Mouse (Mus musculus) T-helper 2 cell (primary cell): ENCODE data around the gene Macf1.

Source experiments
- in situ Hi-C: fragments of 300-600 bp; cut with MboI, MseI; formaldehyde crosslinking; loops from one replicate; pipeline ENCODE4 v1.15.1; 2025; ENCODE audit warnings: high pct_unique_total_duplicates

Macf1 gene

DNA sequence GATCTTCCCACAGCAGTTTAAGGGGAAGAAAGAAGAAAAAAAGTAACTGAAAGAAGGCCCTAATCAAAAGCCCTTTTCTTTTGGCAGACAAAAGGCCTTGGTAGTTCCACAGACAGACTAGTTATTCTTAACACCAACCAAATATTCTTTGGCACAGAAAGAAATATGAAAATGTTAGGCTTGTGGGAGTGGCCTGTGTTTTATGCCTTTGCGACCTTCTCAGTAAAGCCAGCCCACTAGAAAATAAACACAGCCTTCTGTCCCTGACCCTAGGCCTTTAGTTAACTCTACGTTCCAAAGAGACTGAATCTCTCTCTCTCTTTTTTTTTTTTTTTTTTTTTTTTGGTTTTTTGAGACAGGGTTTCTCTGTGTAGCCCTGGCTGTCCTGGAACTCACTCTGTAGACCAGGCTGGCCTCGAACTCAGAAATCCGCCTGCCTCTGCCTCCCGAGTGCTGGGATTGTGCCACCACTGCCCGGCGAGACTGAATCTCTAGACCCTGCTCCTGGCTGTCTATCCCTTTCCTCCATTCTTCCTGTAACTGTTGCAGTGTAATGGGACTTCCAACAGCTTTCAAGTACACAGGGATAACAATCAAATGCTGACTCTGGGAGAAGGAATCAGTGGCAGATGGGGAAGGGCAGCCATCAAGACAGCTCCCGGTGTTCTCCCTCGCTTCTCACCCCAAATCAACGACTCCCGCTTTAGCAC is 85.5 kb downstream of the Macf1 start:
- in situ Hi-C loops = no loop called here

DNA sequence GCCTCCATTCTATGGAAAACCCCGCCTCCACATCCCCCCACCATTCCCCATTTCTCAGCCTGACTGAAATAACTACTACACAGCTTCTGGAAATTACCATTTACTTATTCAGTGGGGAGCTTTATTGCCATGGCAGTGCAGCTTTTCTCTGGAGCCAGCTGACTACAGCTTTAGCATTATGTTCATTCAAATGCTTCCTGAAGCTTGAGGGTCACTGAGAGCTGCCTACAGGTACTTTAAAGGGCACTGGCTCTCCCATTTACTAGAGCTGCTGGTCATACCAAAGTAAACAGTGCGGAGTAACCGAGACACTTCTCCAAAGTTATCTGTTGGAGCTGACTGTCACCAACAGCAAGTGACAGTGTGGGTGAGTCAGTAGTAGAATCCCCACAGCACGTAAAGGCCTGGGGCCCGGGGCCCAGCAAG is 89.8 kb downstream of the Macf1 start:
- in situ Hi-C loops = no loop called here

DNA sequence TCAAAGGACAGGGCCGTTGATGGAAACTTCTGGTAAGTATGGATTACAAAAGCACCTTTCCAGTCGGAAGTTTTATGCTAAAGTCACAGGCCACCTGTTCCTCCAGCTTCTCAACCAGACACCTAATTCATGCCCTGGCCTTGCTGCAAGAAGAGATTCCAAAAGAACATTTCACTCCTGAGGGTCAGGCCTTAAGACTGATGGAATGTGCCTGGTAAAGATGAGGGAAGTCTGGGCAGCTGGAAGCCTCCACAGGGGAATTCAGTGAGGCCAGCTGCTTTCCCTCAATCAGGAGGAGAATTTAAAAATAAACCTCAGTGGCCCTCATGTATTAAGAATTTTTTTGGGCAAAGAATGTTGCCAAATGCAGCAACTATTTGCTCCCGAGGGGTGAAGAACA is 90.5 kb downstream of the Macf1 start:
- in situ Hi-C loops = no loop called here

- in situ Hi-C loops = no loop called here
Measured at GRCm38 (mm10) chr4:123592046-123592445, 92.1 kb downstream of the Macf1 start.

DNA sequence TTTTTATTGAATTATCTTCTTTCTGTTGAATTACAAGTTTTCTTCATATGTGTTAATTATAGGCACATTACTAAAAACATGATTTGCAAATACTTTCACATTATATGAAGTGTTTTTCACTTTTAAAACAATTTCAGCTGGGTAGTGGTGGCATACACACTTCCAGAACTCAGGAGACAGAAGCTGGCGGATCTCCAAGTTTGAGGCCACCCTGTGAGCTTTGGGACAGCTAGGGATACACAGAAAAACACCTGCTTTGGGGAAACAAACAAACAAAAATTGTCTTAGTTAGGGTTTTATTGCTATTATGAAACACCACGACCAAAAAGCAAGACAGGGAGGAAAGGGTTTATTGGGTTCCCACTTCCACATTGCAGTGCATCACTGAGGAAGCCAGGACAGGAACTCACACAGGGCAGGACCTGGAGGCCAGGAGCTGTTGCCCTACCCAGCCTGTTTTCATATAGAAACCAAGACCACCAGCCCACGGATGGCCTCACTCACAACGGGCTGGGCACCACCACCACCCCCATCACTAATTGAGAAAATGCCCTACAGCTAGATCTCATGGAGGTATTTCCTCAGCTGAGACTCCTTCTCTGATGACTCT is 93.0 kb downstream of the Macf1 start:
- in situ Hi-C loops = no loop called here

- in situ Hi-C loops = no loop called here
Measured at GRCm38 (mm10) chr4:123589496-123589895, 94.7 kb downstream of the Macf1 start.

DNA sequence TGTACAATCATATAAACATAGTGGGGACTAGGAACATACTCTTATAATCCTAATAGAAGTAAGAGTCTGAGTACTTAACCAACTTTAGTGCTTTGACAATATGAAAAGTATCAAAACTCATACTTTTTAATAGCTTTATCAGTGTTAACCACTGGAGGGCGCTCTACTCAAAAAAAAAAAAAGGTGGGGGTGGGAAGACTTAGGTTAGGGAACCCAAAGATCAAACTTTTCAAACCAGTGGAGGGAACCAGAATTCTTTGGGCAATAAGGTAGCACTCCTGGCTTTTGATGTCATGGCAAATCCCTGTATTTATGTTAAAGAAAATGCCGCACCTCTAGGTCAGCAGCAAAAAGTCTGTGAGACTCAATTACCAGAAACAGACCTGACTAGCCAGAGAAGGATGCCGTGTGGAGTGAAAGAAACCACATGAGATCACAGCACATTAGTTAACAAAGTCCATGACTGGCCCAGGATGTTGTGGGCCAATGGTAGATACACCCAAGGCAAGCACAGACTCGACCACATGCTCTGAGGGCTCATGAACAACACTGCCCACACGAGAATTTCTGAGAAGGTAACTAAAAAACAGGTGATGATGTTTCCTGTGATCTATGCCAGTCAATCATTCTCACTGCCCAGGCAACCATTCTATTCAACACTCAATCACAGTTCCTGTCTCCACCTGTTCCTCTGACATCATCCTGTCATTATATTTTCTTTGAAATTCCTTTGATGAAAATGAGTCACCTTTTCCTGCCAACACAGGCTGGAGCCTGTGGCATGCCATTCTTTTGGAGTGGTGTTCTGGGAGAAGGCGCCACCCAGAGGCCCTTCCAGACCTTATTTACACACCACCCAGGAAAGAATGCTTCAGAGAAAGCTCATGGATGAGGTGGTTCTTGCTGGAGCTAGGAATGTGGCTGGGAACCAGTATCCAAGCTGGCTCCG is 95.5 kb downstream of the Macf1 start:
- in situ Hi-C loops = no loop called here

GRCm38 (mm10) chr4:123587616-123588015 is 96.5 kb downstream of the Macf1 start:
- in situ Hi-C loops = no loop called here

- in situ Hi-C loops = no loop called here
Measured at GRCm38 (mm10) chr4:123584720-123585093, 99.5 kb downstream of the Macf1 start.

DNA sequence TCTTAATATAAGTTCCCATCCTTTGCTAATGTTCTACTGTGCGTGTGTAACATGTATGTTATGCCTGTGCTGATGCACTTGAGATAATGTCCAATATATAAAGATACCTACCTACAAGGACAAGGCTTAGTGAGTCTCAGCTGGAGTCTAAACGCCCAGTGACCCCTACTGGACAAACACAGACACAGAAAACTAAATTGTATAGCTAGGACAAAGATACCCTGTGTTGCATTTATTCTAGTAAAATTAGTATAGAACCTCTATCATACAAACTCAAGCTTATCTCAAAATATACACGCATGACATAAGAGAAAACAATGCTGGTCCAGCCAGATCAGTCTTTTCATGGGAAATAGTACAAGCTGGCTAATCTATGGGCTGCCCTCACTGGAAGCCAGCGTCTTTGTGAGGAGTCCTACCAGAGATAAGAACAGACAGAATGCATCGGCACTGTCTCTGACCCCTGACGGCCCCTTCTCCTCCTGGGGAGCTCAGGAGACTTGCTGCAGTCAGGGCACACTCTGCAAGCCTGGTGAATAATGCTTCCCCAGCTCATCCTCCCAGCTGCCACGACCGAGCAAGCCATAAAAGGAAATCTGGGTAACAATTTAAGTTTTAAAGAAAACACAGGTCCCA is 100.0 kb downstream of the Macf1 start:
- in situ Hi-C loops = no loop called here

GRCm38 (mm10) chr4:123577469-123578088 is 106.6 kb downstream of the Macf1 start:
- in situ Hi-C loops = no loop called here

- in situ Hi-C loops = no loop called here
Measured at GRCm38 (mm10) chr4:123572434-123573336, 111.5 kb downstream of the Macf1 start.

DNA sequence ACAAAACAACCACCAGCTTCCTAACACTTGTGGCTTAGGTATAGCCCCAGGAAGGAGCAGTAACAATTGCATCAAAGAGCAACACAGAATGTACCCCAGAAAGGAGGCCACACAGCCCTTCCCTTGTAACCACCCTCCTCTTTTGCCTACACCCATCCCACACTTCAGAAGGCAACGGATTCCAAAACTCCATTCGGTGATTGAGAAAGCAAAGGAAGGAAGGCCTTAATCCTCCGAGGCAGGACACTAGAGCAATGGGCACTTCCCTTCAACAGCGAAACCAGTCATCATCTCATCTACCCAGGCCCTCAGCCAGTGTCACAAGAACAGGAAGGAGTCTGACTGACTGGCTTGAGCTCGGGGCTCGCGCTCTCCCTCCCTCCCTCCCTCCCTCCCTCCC is 112.3 kb downstream of the Macf1 start:
- in situ Hi-C loops = no loop called here

DNA sequence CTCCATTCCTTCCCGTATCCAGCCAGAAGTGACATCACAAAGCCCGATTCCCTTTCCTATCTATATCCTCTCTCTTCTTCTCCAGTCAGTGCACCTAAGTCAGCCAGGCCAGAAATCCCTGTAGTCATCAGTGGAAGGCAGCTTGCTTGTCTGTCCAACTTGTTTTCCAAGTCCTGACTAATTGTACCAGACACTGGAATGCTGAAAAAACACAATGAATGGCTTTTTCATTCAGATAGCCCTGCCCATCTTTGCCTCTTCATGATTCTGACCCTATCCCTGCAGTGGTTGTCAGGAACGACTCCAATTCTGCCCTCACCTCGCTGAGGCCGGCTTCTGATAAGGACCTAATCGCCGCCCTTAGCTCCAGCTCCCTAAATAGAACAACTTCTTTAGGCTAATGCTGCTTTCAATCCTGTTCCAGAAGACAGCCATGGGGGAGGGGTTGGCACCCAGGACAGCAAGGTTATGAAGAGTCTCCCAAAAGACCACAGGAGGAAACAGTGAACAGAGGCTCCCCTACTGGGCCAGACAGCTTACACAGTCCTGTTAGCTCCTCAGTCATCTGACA is 118.8 kb downstream of the Macf1 start:
- in situ Hi-C loops = no loop called here

- in situ Hi-C loops = no loop called here
Measured at GRCm38 (mm10) chr4:123564051-123564791, 119.9 kb downstream of the Macf1 start.

GRCm38 (mm10) chr4:123562177-123562815 is 121.9 kb downstream of the Macf1 start:
- in situ Hi-C loops = no loop called here

DNA sequence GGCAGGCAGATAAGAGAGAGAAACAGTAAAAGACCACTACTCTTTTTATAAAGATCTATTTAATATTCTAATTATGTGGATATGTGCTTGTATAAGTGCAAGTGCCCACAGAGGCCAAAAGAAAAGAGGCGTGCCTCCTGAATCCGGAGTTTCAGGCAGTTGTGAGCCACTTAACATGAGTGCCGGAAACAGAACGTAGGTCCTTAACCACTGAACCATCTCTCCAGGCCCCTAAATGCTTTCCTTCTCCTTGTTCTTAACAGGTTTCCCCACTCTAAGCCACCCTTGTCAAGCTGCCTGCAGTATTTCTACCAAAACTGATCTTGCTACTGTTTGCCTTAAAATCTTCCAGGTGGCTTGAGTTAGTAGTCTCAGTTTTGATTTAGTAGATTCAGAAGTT is 123.3 kb downstream of the Macf1 start:
- in situ Hi-C loops = no loop called here

DNA sequence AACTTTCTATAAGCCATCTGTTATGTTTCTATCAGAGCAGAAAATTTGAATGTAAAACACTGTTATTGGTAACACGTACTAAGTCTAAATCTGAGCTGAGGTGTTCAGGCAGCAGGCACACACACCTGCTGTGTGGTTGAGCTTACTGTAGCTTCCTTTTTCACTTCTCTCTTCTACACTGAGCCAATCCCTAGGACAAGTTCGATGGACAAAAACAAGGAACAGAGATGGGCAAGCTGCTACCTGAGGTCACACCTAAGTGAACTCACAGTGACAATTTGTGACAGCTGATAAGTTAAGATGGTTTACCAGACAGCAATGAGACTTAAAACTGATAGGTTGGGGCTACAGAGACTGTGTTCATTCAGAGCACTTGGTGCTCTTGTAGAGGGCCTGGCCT is 125.7 kb downstream of the Macf1 start:
- in situ Hi-C loops = loop anchor here (10.0 kb wide), 1 partner anchor 1146 kb away; the partner anchor contains the start of gene Fhl3

- in situ Hi-C loops = loop anchor here (10.0 kb wide), 1 partner anchor 1150 kb away; the partner anchor contains the start of gene Fhl3
Measured at GRCm38 (mm10) chr4:123555251-123555650, 128.9 kb downstream of the Macf1 start.
